Mouse (Mus musculus) lung, postnatal 25 days (tissue): ENCODE data around the gene Tns3.
A peak's percentile ranks its signal among the peaks of the same experiment; 100 is the strongest.

Experiments used
- DNase-seq: peaks from one replicate; pipeline ENCODE4 v3.0.0; 2022; ENCODE audit warnings: low spot score

Gene Tns3

DNA sequence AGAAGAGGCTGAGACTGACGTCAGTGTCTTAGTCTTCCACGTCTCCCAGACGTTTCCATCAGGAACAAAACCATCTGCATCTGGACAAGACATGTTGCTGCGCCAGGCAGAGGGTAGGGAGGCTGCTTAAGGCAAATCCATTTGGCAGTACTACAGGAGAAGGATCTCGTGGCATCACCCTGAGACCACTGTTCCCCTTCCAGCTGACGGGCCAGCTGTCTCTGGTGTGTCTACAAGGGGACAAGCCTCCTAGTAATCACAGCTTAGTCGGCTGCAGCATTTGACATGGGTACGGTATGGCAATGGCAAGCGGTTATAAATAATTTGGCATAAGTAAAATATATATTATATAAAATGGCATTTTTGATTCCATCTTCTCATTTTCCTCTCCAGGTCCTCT lies 230.9 kb downstream of the Tns3 start:
- no peak for DNase-seq

DNA sequence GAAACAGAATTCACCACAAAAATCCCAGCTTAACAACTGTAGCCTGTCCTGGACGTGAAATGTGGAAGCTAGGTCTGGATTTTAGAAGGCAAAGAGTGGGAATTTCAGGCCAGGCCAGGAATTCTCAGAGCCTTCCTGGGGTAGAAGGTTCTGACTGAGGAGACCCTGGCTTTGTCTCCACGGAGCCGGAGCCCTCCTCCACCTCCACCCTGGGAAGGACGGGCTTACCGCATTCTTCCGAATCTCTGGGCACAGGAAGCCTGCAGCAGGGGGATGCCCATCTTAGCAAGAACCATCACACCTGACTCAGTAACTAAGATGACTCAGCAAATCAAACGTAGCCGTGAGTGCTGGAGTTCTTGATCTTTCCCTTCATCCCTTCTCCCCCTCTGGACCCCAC lies 231.4 kb downstream of the Tns3 start:
- DNase-seq: no peak

DNA sequence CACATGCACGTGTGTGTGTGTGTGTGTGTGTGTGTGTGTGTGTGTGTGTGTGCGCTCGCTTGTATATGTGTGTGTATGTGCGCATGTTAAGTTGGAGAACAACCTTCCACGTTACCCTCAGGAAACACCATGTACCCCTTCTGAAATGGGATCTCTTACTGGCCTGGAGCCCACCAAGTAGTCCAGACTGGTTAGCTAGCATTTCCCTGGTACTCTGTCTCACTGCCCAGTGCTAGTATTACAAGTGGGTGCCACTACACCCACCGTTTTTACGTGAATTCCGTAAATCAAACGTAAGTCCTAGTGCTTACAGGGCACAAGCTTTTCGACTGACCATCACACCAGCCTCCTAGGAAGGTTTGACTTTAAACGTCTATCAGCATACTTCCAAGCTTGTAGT lies 236.7 kb downstream of the Tns3 start:
- no peak for DNase-seq

- DNase-seq: no peak
Measured at GRCm38 (mm10) chr11:8425226-8425570, 239.1 kb downstream of the Tns3 start.

GRCm38 (mm10) chr11:8424342-8425225 lies 239.8 kb downstream of the Tns3 start:
- peak; percentile 73 for DNase-seq

DNA sequence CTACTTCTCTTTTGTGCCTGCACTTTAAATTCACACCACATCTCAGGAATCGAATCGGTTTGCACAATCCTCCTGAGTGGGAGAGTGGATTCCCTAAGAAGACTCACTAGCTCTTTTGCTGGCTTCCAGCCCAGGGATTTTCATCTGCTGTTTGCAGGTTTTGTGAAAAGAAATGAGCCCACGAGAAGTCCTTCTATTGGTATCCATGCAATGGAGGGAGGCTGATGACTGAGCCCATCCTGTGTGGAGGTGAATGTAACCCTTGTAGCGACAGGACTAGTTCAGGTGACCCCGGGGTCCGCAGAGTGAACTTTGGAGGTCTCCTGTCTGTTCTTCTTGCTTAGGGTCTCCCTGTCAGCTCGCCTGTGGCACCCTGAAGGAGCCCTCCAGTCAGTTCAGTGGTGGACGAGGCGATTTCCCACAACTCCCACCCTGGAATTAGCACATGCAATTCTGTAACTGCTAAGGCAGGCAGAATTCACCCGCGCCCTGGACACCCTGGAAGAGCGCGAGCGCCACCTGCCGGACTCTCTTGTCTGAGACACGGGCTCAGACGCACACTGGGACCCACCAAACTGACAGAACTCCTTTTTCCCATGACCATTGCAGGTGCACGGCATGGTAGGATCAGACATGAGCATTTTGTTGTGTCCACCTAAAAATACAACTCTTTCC lies 259.0 kb downstream of the Tns3 start:
- DNase-seq: peak; percentile 40

DNA sequence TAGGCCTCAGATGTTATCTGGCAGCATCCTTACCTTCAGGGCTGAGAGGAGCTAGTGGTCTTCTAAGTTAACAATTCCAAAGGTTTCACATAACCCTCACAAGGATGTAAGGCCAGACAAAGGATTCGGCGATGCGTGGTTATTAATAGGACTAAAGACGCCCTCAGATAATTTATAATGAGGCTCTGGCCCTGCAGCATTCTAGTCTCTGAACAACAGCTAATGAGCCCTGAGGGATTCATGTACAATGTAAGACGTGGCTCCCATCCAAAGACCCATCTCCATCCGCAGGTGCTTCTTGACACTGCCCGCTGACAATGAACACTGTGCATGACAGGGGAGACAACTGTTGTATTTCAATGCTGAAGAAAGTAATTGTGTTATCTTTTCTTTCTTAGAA lies 263.0 kb downstream of the Tns3 start:
- no peak for DNase-seq

- DNase-seq: no peak
Measured at GRCm38 (mm10) chr11:8396329-8396728, 268.0 kb downstream of the Tns3 start.

- no peak for DNase-seq
Measured at GRCm38 (mm10) chr11:8391564-8391963, 272.8 kb downstream of the Tns3 start.

- no peak for DNase-seq
Measured at GRCm38 (mm10) chr11:8385891-8386405, 278.4 kb downstream of the Tns3 start.
